Mouse (Mus musculus): ENCODE results near the gene Arl4c.

Gene Arl4c

DNA sequence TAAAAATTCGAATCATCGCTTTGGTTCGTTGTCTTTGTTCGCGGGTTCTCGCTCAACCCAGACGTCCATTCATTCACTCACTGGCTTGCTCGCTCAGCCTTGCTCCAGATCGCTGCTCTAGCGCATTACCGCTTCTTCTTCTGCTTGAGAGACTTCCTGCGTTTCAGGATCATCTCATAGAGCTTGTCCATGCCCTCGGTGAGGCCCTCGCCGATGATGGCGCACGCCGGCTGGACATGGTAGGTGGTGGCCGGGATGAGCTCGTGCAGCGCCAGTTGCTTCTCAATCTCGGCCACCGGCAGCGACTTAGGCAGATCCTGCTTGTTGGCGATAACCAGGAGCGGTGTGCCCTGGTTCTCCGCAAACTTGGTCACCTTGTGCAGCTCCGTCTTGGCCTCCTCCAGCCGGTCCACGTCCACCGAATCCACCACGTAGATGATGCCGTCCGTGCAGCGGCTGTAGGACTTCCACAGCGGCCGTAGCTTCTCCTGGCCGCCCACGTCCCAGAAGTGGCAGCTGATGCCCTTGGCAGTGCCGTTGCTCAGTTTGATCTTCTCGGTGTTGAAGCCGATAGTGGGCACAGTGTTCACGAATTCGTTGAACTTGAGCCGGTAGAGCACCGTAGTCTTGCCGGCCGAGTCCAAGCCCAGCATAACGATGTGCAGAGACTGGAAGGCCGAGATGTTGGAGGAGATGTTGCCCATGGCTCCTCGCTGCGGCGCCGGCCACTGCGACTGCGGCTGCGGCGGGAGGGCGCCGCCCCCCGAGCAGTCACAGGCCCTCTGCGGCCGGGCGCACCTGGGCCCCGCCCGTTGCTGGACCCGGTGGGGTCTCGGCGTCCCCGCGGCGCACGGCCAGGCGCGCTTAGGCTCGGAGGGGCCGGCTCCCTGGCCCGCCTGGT, 810 bp downstream of the Arl4c start:
- peak; percentile 36 for DNase-seq (ENCODE audit: low spot score)

- no peak for DNase-seq (ENCODE audit: low spot score)
Measured at GRCm38 (mm10) chr1:88699856-88700791, 1.9 kb downstream of the Arl4c start.

GRCm38 (mm10) chr1:88699401-88699800, 2.6 kb downstream of the Arl4c start:
- DNase-seq (ENCODE audit: low spot score), result peak; percentile 37

DNA sequence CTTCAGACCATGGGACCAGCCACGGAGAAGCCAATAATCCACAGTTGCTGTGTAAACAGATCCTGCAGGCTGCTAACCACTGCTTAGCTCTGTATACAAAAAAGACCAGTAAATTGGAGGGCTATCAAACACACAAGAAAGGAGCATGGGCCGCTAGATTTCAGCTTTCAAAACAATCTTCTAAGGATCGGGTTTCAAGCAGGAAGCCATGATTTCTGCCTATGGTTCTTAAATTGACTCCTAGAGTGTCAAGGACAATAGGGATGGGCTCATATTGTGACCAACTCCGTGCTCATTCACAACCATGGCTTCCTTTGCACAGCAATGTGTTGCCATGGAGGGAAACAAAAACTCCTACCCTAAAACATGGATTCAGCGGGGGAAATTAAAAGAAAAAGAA, 3.1 kb downstream of the Arl4c start:
- DNase-seq (ENCODE audit: low spot score), result no peak

- no peak for DNase-seq (ENCODE audit: low spot score)
Measured at GRCm38 (mm10) chr1:88698131-88698530, 3.9 kb downstream of the Arl4c start.

- no peak for DNase-seq (ENCODE audit: low spot score)
Measured at GRCm38 (mm10) chr1:88696408-88696807, 5.6 kb downstream of the Arl4c start.

GRCm38 (mm10) chr1:88694353-88694752, 7.7 kb downstream of the Arl4c start:
- peak; percentile 34 for DNase-seq (ENCODE audit: low spot score)

GRCm38 (mm10) chr1:88692293-88692827, 9.7 kb downstream of the Arl4c start:
- no peak for DNase-seq (ENCODE audit: low spot score)

- no peak for DNase-seq (ENCODE audit: low spot score)
Measured at GRCm38 (mm10) chr1:88690601-88691000, 11.4 kb downstream of the Arl4c start.

GRCm38 (mm10) chr1:88684765-88685164, 17.3 kb downstream of the Arl4c start:
- no peak for DNase-seq (ENCODE audit: low spot score)

DNA sequence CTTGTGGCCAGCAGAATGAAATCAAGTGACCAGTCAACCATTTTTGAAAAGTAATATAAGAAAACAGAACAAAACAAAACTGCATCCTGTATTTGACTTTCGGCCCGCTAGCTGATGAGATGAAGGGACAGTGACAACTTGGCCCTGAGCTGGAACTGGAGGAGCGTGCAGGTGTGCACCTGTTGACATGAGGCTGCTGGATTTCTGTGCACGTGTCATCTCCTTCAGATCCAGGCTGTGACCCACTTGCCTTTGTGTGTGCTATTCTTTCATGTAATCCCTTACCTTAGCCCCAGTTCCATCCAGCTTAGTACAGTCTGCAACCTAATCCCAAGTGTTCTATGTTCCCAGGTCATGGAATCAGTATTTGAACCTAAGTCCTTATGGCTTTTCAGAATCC, 20.4 kb downstream of the Arl4c start:
- DNase-seq (ENCODE audit: low spot score), result no peak

- no peak for DNase-seq (ENCODE audit: low spot score)
Measured at GRCm38 (mm10) chr1:88680804-88681203, 21.2 kb downstream of the Arl4c start.

- no peak for DNase-seq (ENCODE audit: low spot score)
Measured at GRCm38 (mm10) chr1:88678231-88678739, 23.7 kb downstream of the Arl4c start.

GRCm38 (mm10) chr1:88670807-88671206, 31.2 kb downstream of the Arl4c start:
- no peak for DNase-seq (ENCODE audit: low spot score)

DNA sequence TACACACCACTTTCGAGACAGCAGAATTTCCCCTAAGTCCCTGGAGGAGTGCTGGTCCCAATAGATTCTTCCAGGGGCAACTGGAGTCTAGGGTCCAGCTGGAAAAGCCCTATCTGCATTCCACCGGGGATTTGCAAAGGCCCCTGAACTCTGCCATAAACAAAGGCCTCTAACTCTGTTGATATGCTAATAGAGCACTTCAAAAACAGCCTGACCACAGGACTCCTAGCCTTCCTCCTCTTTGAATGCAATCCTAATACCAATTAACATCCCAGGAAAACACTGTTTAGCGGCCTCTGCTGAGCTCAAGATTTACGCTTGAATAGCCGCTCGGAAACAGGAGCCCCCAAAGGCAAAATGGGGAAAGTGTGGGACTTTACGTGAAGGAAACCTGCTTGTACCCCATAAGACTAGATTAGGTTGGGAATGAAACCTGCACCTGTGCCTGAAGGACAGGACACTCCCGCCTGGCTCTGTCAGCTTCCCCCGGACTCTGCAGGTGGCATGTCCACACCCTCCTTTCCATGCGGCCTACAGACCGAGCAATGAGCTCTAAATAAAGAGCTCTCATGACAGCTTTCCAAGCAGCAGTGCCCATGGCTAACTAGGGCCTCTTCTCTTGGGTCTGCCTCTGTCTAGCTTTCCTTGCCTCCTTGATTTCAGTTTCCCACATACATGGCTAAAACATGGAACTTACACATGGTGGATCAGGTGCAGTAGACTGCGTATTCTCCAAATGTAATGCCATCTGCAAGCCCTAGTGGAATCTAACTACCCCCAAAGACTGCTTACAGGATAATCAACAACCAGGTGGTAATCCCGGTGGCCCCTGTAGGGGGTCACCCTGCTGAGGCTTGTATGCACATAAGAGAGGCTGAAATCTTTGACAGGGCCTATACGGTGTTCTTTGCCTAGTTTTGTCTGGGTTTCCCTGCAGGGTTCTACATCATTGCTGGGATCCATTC, 32.9 kb downstream of the Arl4c start:
- no peak for DNase-seq (ENCODE audit: low spot score)

DNA sequence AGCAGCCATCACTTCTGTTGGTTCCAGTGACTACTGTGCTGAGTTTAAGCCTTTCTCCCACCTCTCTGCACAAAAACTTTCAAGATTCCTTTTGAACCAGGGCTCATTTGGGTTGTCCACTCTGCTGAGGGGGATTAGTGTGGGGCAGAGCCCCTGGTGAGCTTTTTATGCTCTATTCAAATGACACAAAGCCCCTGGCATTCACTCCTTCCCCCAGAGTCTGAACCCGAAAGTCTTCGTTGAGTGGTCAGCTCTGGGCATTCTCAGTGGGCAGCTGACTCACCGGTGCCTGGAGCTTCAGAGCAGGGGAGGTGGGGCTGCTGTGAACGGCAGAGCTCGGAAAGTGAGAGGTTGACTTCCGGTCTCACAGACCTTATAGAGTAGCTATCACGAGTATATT, 33.7 kb downstream of the Arl4c start:
- DNase-seq (ENCODE audit: low spot score), result no peak

DNA sequence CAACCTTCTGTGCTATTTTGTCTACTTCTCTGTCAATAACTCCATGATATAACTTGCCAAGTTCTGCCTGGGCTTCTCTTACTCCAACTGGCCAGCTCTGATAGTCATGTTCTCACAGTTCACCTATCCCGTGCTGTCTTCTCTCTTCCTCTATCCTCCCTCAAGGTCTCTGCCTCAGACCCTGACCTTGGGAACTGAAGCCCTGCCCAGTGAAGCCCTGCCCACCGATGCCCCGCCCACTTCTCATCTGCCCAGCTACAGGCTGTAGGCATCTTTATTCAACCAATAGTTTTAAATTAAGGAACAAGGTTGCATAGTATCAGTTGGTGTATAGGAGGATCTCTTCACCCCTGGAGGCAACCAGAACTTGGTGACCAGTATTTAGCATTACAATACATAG, 37.4 kb downstream of the Arl4c start:
- DNase-seq (ENCODE audit: low spot score), result no peak

DNA sequence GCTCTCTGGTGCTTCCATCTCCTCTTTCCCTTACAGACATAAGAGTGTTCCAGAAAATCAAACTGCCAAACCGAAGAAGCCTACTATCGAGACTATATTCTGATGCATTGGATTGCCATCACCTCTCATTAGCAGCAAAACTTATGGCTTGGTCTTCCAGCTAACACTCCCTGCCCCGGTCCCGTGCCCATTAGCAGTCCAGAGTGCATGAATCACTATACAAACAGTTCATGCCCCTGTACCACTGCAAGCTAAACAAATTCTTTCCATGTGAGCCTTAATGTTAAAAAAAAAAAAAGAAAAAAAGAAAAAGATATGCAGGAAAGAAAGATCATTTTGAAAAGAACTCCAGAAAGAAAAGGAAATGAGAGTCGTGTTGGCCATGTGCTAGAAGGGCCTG, 39.3 kb downstream of the Arl4c start:
- no peak for DNase-seq (ENCODE audit: low spot score)

GRCm38 (mm10) chr1:88661209-88661608, 40.8 kb downstream of the Arl4c start:
- DNase-seq (ENCODE audit: low spot score), result no peak

DNA sequence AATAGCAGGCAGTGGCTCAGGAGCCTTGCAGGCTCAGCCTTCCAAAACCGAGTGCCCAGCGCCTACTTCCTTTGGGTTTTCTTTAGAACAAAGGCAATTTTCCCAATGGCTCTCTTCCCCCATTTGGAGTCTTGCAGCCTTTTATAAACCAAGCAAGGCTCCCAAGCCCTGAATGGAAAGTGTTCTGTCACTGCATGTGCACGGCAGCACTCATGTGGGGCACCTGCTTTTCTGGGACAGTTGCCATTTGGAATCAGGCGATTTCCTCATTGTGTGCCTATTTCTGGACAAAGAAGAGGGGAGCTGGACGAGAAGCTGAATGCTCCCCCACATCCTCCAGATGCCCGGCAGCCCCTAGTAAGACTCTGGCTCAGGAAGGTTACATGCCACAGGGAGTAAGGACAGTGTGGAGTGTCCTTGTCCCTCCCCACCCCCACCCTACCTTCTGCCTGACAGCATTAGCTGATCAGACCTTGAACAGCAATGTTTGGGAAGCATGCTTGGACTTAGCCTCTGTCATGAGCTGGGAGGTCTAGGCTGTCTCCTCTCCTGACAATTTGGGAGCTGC, 43.6 kb downstream of the Arl4c start:
- DNase-seq (ENCODE audit: low spot score), result peak; percentile 58

- no peak for DNase-seq (ENCODE audit: low spot score)
Measured at GRCm38 (mm10) chr1:88656096-88656480, 45.9 kb downstream of the Arl4c start.
